Comparison of ENCODE assay signal across 24 mouse cellular contexts in genomic region chr17:72218816-72219215, GRCm38 (mm10).
"Had no signal": no experiment of that assay in that cellular context is flagged by ENCODE, and none has a peak within 500 bp of the region (broad histone marks: within the 10 kb centered on the region; RNA-seq: fewer than 3 reads in every experiment).

No protein-coding gene starts in this region.

- H3K4me1 ChIP-seq: heart, embryonic 10.5 days; heart, embryonic 12.5 days; hindbrain, embryonic 13.5 days; hindbrain, embryonic 15.5 days; kidney, embryonic 15.5 days; limb, embryonic 13.5 days; limb, embryonic 15.5 days; liver, embryonic 12.5 days had no signal

- DNase-seq: gastrocnemius, adult 2 months; gastrocnemius, postnatal 10 days; gastrocnemius, postnatal 36 days; heart, adult 18-20 months; heart, postnatal 10 days; heart, postnatal 4 days; kidney, adult 11 months; kidney, adult 2 months; kidney, adult 9 months; kidney, postnatal 14 days; kidney, postnatal 36 days; layer of hippocampus, adult 9-11 months; layer of hippocampus, postnatal 36 days; left cerebral cortex, postnatal 4 days had no signal

- H3K9me3 ChIP-seq: heart, embryonic 10.5 days; heart, embryonic 12.5 days; hindbrain, embryonic 13.5 days; hindbrain, embryonic 15.5 days; kidney, embryonic 15.5 days; limb, embryonic 13.5 days; limb, embryonic 15.5 days; liver, embryonic 12.5 days had no signal

- H3K27me3 ChIP-seq: heart, embryonic 12.5 days; hindbrain, embryonic 13.5 days; hindbrain, embryonic 15.5 days; kidney, embryonic 15.5 days; limb, embryonic 13.5 days; limb, embryonic 15.5 days; liver, embryonic 12.5 days had no signal

- H3K4me3 ChIP-seq: gastrocnemius, adult 2 months; heart, embryonic 10.5 days; heart, embryonic 12.5 days; hindbrain, embryonic 13.5 days; hindbrain, embryonic 15.5 days; kidney, embryonic 15.5 days; limb, embryonic 13.5 days; limb, embryonic 15.5 days; liver, embryonic 12.5 days had no signal

- H3K36me3 ChIP-seq: heart, embryonic 10.5 days; heart, embryonic 12.5 days; hindbrain, embryonic 13.5 days; hindbrain, embryonic 15.5 days; kidney, embryonic 15.5 days; limb, embryonic 13.5 days; limb, embryonic 15.5 days; liver, embryonic 12.5 days had no signal

- ATAC-seq: hindbrain, postnatal 0 days; intestine, embryonic 16.5 days; liver, embryonic 12.5 days had no signal
